Mouse (Mus musculus) cerebellum, adult 2 months (tissue): Measurements from ENCODE around the gene Sltm.

Experiments used
- CTCF ChIP-seq: fragments of 200-500 bp; IDR thresholded peaks from 2 replicates; pipeline ENCODE4 v1.5.1; 2011; ENCODE audit warnings: low read depth, mild to moderate bottlenecking, control low read depth, low read length, moderate library complexity, borderline replicate concordance; ENCODE audit not compliant: insufficient read depth
- POLR2A ChIP-seq: fragments of 200-500 bp; IDR thresholded peaks from 2 replicates; pipeline ENCODE4 v1.6.1; 2011; ENCODE audit warnings: low read length, control low read depth, borderline replicate concordance; ENCODE audit not compliant: insufficient read depth

GRCm38 (mm10) chr9:70503015-70503603 is 39.4 kb upstream of the Sltm start:
- TF ChIP-seq CTCF (no peak), POLR2A (no peak)
